ENCODE assay signal across 12 mouse cellular contexts in the genomic region with DNA sequence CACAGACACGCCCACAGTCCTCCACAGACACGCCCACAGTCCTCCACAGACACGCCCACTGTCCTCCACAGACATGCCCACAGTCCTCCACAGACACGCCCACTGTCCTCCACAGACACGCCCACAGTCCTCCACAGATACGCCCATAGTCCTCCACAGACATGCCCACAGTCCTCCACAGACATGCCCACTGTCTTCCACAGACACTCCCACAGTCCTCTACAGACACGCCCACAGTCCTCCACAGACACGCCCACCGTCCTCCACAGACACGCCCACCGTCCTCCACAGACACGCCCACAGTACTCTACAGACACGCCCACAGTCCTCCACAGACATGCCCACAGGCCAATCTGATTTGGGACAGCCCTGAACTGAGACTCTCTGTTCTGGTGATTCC.
"Had no signal": no experiment of that assay in that cellular context is flagged by ENCODE, and none has a peak within 500 bp of the region (broad histone marks: within the 10 kb centered on the region; RNA-seq: fewer than 3 reads in every experiment).

No protein-coding gene starts in this region.

- H3K4me3 ChIP-seq: limb, embryonic 15.5 days; midbrain, embryonic 13.5 days had no signal

- H3K27me3 ChIP-seq: limb, embryonic 15.5 days; midbrain, embryonic 13.5 days had no signal

- H3K4me2 ChIP-seq: limb, embryonic 15.5 days; midbrain, embryonic 13.5 days had no signal

- H3K9me3 ChIP-seq: limb, embryonic 15.5 days; midbrain, embryonic 13.5 days had no signal

- ATAC-seq: intestine, embryonic 16.5 days; midbrain, embryonic 13.5 days had no signal

- H3K27ac ChIP-seq: limb, embryonic 15.5 days; midbrain, embryonic 13.5 days had no signal

- DNase-seq: kidney, adult 2 months; kidney, postnatal 25 days; layer of hippocampus, adult 9-11 months; layer of hippocampus, postnatal 36 days; lung, adult 18-20 months; right cerebral cortex, postnatal 4 days; spleen, adult 18-20 months; thymus, adult 18-20 months; thymus, postnatal 14 days had no signal

- H3K36me3 ChIP-seq: limb, embryonic 15.5 days; midbrain, embryonic 13.5 days had no signal

- H3K4me1 ChIP-seq: limb, embryonic 15.5 days; midbrain, embryonic 13.5 days had no signal

- H3K9ac ChIP-seq: limb, embryonic 15.5 days; midbrain, embryonic 13.5 days had no signal
